Mouse (Mus musculus) embryo, embryonic 11 days (tissue): ENCODE results near the gene Usp35.

Experiments used
- DNase-seq: peaks from one replicate; pipeline ENCODE4 v3.0.0-alpha.2; 2015

Gene Usp35

GRCm38 (mm10) chr7:97331726-97332666 lies at the start of gene Usp35, which contains the start of gene Kctd21:
TSS of gene Usp35 (minus strand) at chr7:97332020.
TSS of gene Kctd21 (plus strand) at chr7:97332327.
- DNase-seq: peak; percentile 98

DNA sequence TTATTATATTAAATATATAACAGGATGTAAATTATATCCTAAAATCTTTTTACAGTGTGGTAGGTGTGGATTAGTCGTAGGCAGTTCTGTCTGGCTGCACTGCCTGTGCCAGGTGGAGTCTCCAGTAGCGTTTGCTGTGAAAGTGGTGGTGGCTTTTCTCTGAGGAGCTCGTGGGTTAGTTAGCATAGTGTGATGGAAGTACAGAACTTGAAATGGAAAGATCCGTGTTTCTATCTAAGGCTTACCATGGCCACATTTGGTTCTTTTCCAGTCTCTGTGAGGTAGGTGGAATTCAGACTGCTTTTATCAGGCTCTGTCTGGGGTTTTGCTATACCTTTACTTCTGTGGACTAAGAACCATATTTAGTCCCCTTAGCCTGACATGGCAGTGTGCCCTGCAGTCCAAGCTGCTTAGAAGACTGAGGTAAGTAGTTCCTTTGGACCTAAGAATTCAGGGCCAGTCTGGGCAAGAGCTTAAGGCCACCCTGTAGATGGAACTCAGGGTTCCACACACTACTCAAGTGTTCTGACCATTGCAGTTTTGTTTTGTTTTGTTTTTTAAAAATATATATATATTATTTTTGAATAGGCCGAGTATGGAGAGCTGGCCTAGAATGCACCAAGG lies 48.8 kb upstream of the Usp35 start:
- no peak for DNase-seq

GRCm38 (mm10) chr7:97379304-97379703 lies 47.5 kb upstream of the Usp35 start:
- DNase-seq: no peak

DNA sequence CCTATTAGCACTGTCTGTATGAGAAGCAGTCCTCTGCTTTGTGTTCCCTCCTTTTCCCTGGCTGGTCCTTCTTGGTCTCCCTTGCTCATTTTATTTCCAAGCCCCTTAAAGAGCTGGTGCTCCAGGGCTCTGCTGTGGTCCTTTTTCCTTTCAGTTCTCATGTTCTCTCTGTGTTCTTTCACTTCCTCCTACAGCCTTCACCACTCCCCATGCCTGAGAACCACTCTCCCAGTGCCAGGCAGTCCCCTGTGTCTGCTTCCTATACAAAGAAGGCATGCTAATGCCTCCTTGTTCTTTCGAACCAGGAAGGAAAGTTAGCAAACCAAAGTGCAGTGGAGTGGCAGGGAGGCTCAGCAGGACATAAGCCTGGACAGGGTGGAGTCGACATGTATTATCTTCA lies 44.1 kb upstream of the Usp35 start:
- DNase-seq: no peak

GRCm38 (mm10) chr7:97375101-97375500 lies 43.3 kb upstream of the Usp35 start:
- no peak for DNase-seq

DNA sequence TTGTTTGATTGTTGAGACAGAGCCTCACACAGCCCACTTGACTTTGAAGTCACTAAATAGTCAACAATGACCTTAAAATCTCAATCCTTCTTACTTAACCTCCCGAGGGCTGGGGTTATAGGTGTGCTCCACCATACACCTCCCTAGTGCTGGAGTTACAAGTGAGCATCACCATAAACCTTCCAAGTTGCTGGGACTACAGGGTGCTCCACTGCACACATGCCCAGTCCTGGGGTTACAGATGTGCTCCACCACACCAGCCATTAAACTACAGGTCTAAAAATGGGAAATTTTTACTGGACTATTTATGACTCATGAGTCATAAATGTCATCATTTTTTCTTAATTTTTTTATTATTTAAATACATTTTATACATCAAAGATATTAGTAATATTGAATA lies 34.1 kb upstream of the Usp35 start:
- no peak for DNase-seq

GRCm38 (mm10) chr7:97361467-97361866 lies 29.6 kb upstream of the Usp35 start:
- peak; percentile 62 for DNase-seq

DNA sequence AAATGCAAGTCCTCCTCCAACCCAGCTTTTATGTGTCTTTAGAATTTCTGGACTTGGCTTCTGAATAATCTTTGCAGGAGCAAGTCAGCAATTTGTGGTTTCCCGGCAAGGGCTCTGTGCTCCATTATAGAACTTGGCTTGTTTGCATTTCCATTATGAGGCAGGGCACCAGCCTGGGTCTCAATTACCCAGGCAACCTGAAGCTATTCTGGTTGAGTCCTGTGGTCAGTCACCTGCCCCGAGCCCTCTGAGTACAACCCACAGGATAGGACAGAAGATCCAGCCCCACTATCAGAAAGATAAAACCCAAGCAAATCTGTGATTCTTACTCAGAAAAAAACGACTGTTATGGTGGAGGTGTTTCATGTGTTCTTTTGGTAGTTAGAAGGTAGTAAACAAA lies 29.1 kb upstream of the Usp35 start:
- DNase-seq: no peak

DNA sequence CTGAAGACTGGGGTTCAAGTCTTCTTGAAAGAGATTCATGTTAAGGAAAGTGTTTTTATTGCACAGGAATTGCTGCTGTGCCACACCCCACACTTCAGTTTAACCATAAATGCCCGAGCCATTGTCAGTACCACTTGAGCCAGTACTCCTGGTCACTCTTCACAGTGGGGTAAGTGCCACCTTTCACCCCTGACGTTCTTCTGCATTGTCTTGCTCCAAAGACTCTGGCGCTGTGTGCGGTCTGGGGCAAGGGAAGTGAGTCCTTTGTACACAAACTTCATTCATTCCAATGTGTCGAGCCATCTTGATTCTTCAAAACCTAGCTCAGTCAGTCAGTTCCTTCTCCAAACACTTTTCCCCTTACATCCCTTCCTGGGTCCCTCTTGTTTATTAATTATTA lies 28.3 kb upstream of the Usp35 start:
- no peak for DNase-seq

DNA sequence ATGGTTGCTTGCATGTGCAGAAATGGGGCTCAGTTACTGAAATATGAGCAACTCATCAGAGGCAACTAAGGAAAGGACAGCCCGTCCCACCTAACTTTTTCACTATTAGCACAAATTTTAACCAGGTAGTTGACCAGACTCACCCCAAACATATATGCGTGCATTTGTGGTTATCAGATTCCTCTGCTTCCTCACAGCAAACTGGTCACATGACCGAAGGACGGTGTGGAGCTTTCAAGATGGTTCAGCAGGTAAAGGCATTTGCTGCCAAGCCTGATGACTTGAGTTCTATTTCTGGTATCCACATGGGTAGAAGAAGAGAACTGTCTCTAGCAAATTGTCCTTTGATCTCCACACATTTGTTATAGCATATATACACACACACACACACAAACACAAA lies 26.5 kb upstream of the Usp35 start:
- DNase-seq: no peak

- DNase-seq: no peak
Observed at GRCm38 (mm10) chr7:97357840-97358239, 26.0 kb upstream of the Usp35 start.

DNA sequence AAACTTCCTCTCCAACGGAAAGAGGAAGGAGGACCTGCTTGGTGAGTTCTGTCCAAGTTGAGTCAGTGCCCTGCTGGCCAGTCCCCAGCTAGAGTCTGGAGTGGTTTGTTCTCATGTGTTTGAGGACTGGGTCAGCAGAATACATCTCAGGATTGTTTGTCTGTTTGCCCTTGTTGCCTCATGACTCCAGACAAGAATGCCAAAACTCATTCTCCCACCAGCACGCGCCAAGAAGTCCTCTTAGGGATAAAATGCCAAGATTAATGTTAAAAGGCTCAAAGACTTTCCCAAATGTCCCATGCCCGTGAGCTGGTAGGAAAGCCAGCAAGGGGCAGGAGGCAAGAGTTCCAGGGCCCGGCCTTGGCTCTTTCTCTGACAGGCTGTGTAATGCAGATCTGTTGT lies 25.1 kb upstream of the Usp35 start:
- no peak for DNase-seq

GRCm38 (mm10) chr7:97356253-97356652 lies 24.4 kb upstream of the Usp35 start:
- DNase-seq: no peak

DNA sequence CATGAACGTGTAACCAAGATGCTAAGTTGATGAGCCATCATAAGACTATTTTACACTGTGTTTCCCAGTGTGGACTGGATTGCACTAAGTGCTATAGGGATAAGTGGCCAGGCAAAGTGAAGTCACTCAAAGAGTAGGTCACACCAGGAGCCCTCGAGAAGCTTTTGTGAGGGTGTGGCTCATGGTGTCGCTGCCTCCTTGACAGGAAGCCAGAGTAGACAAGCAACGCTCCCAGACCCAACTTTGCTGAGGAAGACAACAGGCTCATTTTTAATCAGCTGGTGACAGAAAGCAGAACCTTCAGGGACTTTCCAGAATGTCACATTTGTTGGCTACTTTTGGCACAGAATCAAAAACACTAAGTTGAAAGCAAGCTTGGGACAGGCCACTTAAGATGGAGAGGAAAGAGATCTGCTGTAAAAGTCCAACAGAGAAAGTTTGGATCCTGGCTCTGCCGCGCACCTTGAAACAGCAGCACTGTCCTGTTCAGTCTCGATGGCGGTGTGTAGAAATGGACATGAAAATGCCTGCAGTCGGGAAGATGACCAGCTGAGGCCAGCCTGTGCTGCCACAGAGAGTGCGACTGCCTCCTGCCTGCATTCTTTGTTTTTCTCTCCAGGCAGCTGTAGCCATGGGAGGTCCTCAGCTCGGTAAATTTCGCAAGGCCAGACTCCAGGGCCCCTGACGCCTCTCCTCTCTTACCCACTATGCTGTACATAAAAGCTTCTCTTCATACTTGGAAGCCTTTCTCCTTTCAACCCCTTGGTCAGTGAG lies 23.4 kb upstream of the Usp35 start:
- no peak for DNase-seq

- DNase-seq: no peak
Observed at GRCm38 (mm10) chr7:97353356-97353755, 21.5 kb upstream of the Usp35 start.

GRCm38 (mm10) chr7:97351792-97352513 lies 20.1 kb upstream of the Usp35 start:
- no peak for DNase-seq

- no peak for DNase-seq
Observed at GRCm38 (mm10) chr7:97350891-97351290, 19.1 kb upstream of the Usp35 start.

DNA sequence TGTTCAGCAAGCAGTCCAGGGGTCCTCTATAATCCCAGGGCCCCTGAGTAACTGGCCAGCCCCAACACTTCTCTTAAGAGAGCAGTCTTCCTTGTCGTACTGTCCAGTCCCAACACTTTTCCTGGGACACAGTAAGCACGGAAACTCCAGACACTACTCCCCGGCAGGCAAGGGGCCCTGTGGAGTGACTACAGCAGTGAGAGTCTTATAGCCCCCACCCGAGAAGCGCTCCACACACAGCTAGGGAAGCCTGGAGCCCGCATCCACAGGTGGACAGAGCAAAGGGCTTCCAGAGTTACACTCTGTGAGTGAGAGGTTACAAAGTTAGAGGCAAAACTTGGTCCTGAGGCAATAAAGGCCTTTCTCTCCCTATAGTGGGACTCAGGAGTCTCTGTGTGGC lies 17.6 kb upstream of the Usp35 start:
- no peak for DNase-seq

DNA sequence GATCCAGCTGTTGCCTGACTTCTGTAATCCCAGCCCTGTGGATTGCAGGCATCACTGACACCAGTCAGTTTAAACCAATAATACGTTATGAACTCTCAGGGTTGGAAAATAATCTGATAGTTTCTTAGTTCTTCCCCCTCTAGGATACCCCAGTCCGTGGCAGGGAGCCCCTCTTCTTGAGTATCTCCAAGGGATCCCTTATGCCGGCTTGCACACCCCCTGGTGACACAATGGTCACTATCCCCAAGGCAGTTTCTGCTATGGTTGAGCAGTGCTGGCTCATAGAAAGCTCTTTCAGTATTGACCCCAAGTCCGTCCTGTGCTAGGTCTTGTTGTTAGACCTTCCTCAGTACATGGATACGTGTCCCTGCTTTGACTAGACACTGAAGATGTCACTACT lies 17.0 kb upstream of the Usp35 start:
- DNase-seq: no peak

DNA sequence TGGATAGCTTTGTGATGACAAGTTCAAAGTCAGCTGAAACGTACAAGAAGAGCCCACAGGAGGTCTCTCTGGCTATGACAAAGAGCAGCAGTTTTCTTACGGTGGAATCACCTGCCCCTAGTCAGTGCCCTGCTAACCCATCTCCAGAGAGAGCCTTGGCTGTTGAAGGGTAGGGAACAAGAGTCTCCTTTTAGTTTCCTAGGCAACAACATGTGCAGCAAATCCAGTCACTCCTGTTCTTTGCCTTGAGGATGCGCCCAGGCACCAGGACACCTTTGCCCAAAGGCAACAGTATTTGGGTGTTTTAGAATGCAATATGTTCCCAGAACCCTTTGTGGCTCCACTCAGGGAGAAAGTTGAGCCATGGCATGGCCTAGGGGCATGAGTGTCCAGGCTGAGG lies 16.5 kb upstream of the Usp35 start:
- DNase-seq: no peak

- no peak for DNase-seq
Observed at GRCm38 (mm10) chr7:97347464-97347863, 15.6 kb upstream of the Usp35 start.

GRCm38 (mm10) chr7:97346822-97347166 lies 15.0 kb upstream of the Usp35 start:
- DNase-seq: no peak
